14 mouse cellular contexts compared by ENCODE assay signal in genomic region chr7:67715176-67715575, GRCm38 (mm10). TPM values are rescaled to one million over a fixed set of nuclear protein-coding genes. Genes with fewer than 3 reads are reported as not detected.
DNase-seq lines count a peak whose midpoint lies in the region; ATAC-seq and TF ChIP-seq lines count a peak whose summit lies in the region.
"Had no signal": no experiment of that assay in that cellular context is flagged by ENCODE, and none has a peak within 500 bp of the region (broad histone marks: within the 10 kb centered on the region; RNA-seq: fewer than 3 reads in every experiment).

No protein-coding gene starts in this region.

- H3K9ac ChIP-seq in kidney, embryonic 14.5 days (ENCODE audit: low read depth, low read length), result no peak overlapping the region
- H3K9ac ChIP-seq in heart, adult 2 months (ENCODE audit: low read depth, low read length), result peak overlapping the region; percentile 52
- no peak overlapping the region for H3K9ac ChIP-seq in hindbrain, embryonic 13.5 days
- H3K9ac ChIP-seq in forebrain, embryonic 13.5 days, result no peak overlapping the region
- H3K9ac ChIP-seq: embryonic facial prominence, embryonic 12.5 days; forebrain, postnatal 0 days; limb, embryonic 15.5 days; lung, embryonic 15.5 days had no signal

- H3K79me2 ChIP-seq in heart, adult 2 months (replicated peaks; ENCODE audit: control insufficient read depth, insufficient read depth, low read length), result no peaks in the 10 kb centered on the region

- WGBS in kidney, adult 2 months, result 75% methylated on average over 7 of the region's 7 CpGs
- 64% methylated on average over 7 of the region's 7 CpGs for WGBS in kidney, embryonic 14.5 days
- 54% methylated on average over 7 of the region's 7 CpGs for WGBS in heart, adult 2 months
- WGBS in hindbrain, embryonic 13.5 days, result 64% methylated on average over 7 of the region's 7 CpGs
- 78% methylated on average over 7 of the region's 7 CpGs for WGBS in forebrain, embryonic 13.5 days

- H3K4me3 ChIP-seq in kidney, adult 2 months (ENCODE audit: insufficient read depth, low read depth, low read length), result no peak overlapping the region
- H3K4me3 ChIP-seq in kidney, embryonic 14.5 days (ENCODE audit: low read length), result no peak overlapping the region
- H3K4me3 ChIP-seq in brown adipose tissue, adult 24 weeks (ENCODE audit: insufficient read depth, low read depth, low read length), result peak overlapping the region; percentile 52
- peak overlapping the region; percentile 6; the same call in 1 of the 2 replicates for H3K4me3 ChIP-seq in heart, adult 2 months
- no peak overlapping the region for H3K4me3 ChIP-seq in hindbrain, embryonic 13.5 days
- H3K4me3 ChIP-seq in forebrain, embryonic 13.5 days, result no peak overlapping the region
- H3K4me3 ChIP-seq: embryonic facial prominence, embryonic 12.5 days; limb, embryonic 15.5 days; lung, embryonic 15.5 days had no signal

- TF ChIP-seq POLR2A in kidney, adult 2 months (IDR thresholded peaks at IDR 0.05; ENCODE audit: low read depth, low read length), result no peak
- peak; percentile 48; the same call in 1 of the 2 replicates for TF ChIP-seq POLR2A in heart, adult 2 months (IDR thresholded peaks at IDR 0.05; ENCODE audit: insufficient read depth, low read depth, low read length)

- TF ChIP-seq CTCF in kidney, adult 2 months (conservative IDR thresholded peaks at IDR 0.05; ENCODE audit: insufficient read depth, insufficient read length, low read depth, low read length), result no peak
- no peak for TF ChIP-seq CTCF in heart, adult 2 months (IDR thresholded peaks at IDR 0.05)

- no peaks in the 10 kb centered on the region for H3K9me3 ChIP-seq in kidney, embryonic 14.5 days (ENCODE audit: control insufficient read depth, low read length)
- no peaks in the 10 kb centered on the region for H3K9me3 ChIP-seq in hindbrain, embryonic 13.5 days
- H3K9me3 ChIP-seq in forebrain, embryonic 13.5 days (replicated peaks), result no peaks in the 10 kb centered on the region
- H3K9me3 ChIP-seq: limb, embryonic 15.5 days; lung, embryonic 15.5 days had no signal

- H3K4me2 ChIP-seq in kidney, embryonic 14.5 days (replicated peaks; ENCODE audit: low read depth, low read length), result no peak overlapping the region
- H3K4me2 ChIP-seq in hindbrain, embryonic 13.5 days, result no peak overlapping the region
- no peak overlapping the region for H3K4me2 ChIP-seq in forebrain, embryonic 13.5 days
- H3K4me2 ChIP-seq: embryonic facial prominence, embryonic 12.5 days; limb, embryonic 15.5 days; lung, embryonic 15.5 days had no signal

- no peaks in the 10 kb centered on the region for H3K4me1 ChIP-seq in kidney, adult 2 months (ENCODE audit: control insufficient read depth, insufficient read depth, low read length)
- H3K4me1 ChIP-seq in kidney, embryonic 14.5 days (ENCODE audit: control insufficient read depth, insufficient read depth, low read length), result no peaks in the 10 kb centered on the region
- peaks cover 15% of the 10 kb centered on the region for H3K4me1 ChIP-seq in brown adipose tissue, adult 24 weeks (ENCODE audit: control insufficient read depth, insufficient read depth, insufficient read length, low read length)
- H3K4me1 ChIP-seq in heart, adult 2 months (ENCODE audit: control insufficient read depth, insufficient read depth, low read length), result peaks cover 20% of the 10 kb centered on the region
- H3K4me1 ChIP-seq in hindbrain, embryonic 13.5 days (replicated peaks), result peaks cover 33% of the 10 kb centered on the region
- peaks cover 19% of the 10 kb centered on the region for H3K4me1 ChIP-seq in forebrain, embryonic 13.5 days
- H3K4me1 ChIP-seq: limb, embryonic 15.5 days had no signal

- no peak for ATAC-seq in kidney, embryonic 14.5 days (ENCODE audit: low FRiP score, low TSS enrichment)
- no peak for ATAC-seq in hindbrain, embryonic 13.5 days (ENCODE audit: low FRiP score)
- ATAC-seq in forebrain, embryonic 13.5 days, result no peak
- ATAC-seq: forebrain, postnatal 0 days had no signal

- no peaks in the 10 kb centered on the region for H3K27me3 ChIP-seq in kidney, adult 2 months (replicated peaks; ENCODE audit: control insufficient read depth, insufficient read depth, low read length)
- no peaks in the 10 kb centered on the region for H3K27me3 ChIP-seq in kidney, embryonic 14.5 days (ENCODE audit: control insufficient read depth, insufficient read depth, low read length)
- H3K27me3 ChIP-seq in heart, adult 2 months (ENCODE audit: control insufficient read depth, insufficient read depth, low read length), result no peaks in the 10 kb centered on the region
- no peaks in the 10 kb centered on the region for H3K27me3 ChIP-seq in hindbrain, embryonic 13.5 days
- no peaks in the 10 kb centered on the region for H3K27me3 ChIP-seq in forebrain, embryonic 13.5 days
- H3K27me3 ChIP-seq: embryonic facial prominence, embryonic 12.5 days; limb, embryonic 15.5 days; lung, embryonic 15.5 days had no signal

- intact Hi-C loops in heart, adult 2 months (cut with DNase I), result loop anchor here (2.0 kb wide), 1 partner anchor 44 kb away; the partner anchor contains the start of gene Synm

- no peak overlapping the region for H3K27ac ChIP-seq in kidney, adult 2 months (ENCODE audit: insufficient read depth, low read depth, low read length)
- no peak overlapping the region for H3K27ac ChIP-seq in kidney, embryonic 14.5 days (ENCODE audit: low read depth, low read length)
- peak overlapping the region; percentile 97 for H3K27ac ChIP-seq in brown adipose tissue, adult 24 weeks (replicated peaks; ENCODE audit: low read depth, low read length)
- H3K27ac ChIP-seq in heart, adult 2 months, result peak overlapping the region; percentile 86
- H3K27ac ChIP-seq in hindbrain, embryonic 13.5 days, result peak overlapping the region; percentile 81
- no peak overlapping the region for H3K27ac ChIP-seq in forebrain, embryonic 13.5 days
- H3K27ac ChIP-seq: embryonic facial prominence, embryonic 12.5 days; limb, embryonic 15.5 days had no signal

- TF ChIP-seq EP300 in heart, adult 2 months (IDR thresholded peaks at IDR 0.05; ENCODE audit: insufficient read depth, low read depth, low read length), result no peak

- H3K36me3 ChIP-seq in kidney, adult 2 months (ENCODE audit: control insufficient read depth, insufficient read depth, low read length), result no peaks in the 10 kb centered on the region
- H3K36me3 ChIP-seq in kidney, embryonic 14.5 days (ENCODE audit: control insufficient read depth, insufficient read depth, low read length), result peaks cover 34% of the 10 kb centered on the region
- H3K36me3 ChIP-seq in heart, adult 2 months (ENCODE audit: control insufficient read depth, insufficient read depth, low read length), result no peaks in the 10 kb centered on the region
- H3K36me3 ChIP-seq in hindbrain, embryonic 13.5 days, result peaks cover 14% of the 10 kb centered on the region
- H3K36me3 ChIP-seq in forebrain, embryonic 13.5 days (ENCODE audit: poor library complexity, severe bottlenecking), result peaks cover 35% of the 10 kb centered on the region

- DNase-seq in kidney, adult 2 months, result peak; percentile 48
- peak in 1 of 2 experiments; percentile 53 for DNase-seq in heart, adult 2 months
- DNase-seq in ovary, postnatal 36 days (ENCODE audit: low spot score), result no peak
- DNase-seq in gastrocnemius, postnatal 25 days, result no peak
- DNase-seq: cerebellum, adult 11-12 months; forebrain, postnatal 0 days; gastrocnemius, postnatal 36 days had no signal

RNA-seq across cellular contexts. Expression of gene Synm, which starts 44.4 kb away (rescaled TPM):
- 0.48 and 1.1 TPM in 2 replicates for polyA plus RNA-seq in kidney, adult 2 months (2012; rRNA removed)
- 0.70 and 1.3 TPM in 2 replicates for polyA plus RNA-seq in kidney, embryonic 14.5 days (2014; fragmentation: Nextera tagmentation; extraction: Ambion mirVana)
- 5.0 and 8.7 TPM in 2 replicates for polyA plus RNA-seq in brown adipose tissue, adult 24 weeks (2012; ENCODE audit: insufficient read depth, insufficient read length, missing spikeins)
- 1 to 10 TPM; 8.3 TPM for total RNA-seq in heart, adult 2 months (2021)
- polyA plus RNA-seq in heart, adult 2 months (2012; rRNA removed), result 2.6 and 4.3 TPM in 2 replicates
- 5.2 and 7.0 TPM in 2 replicates for polyA plus RNA-seq in hindbrain, embryonic 13.5 days (2015; fragmentation: Nextera tagmentation; extraction: Ambion mirVana)
- 1.8 and 1.9 TPM in 2 replicates for polyA plus RNA-seq in forebrain, embryonic 13.5 days (2015; fragmentation: Nextera tagmentation; extraction: Ambion mirVana)
- 100 to 1,000 TPM; 216 to 239 TPM for total RNA-seq in gastrocnemius, postnatal 25 days (2021)

Comparison
In these comparisons a context has a peak if more than half of its experiments do, and no peak if none do; other contexts are left out.
1. H3K27ac ChIP-seq: peak in brown adipose tissue, adult 24 weeks (single experiment), heart, adult 2 months (single experiment) and hindbrain, embryonic 13.5 days (single experiment); none in kidney, adult 2 months (single experiment), kidney, embryonic 14.5 days (single experiment) and forebrain, embryonic 13.5 days (single experiment).
2. H3K4me3 ChIP-seq: peak in brown adipose tissue, adult 24 weeks (single experiment) and heart, adult 2 months (single experiment); none in kidney, adult 2 months (single experiment), kidney, embryonic 14.5 days (single experiment), hindbrain, embryonic 13.5 days (single experiment) and forebrain, embryonic 13.5 days (single experiment).